Mouse (Mus musculus) kidney, adult 18-20 months (tissue): ENCODE data around the gene Rnf11.
"Not testable (repeated sequence)": the region's sequence is repeated elsewhere in the genome, so short reads cannot be mapped to it uniquely, and the experiment has no call there.

ENCODE experiments used
- DNase-seq: peaks from one replicate; pipeline ENCODE4 v3.0.0; 2021

Gene Rnf11

GRCm38 (mm10) chr4:109410681-109411376, 73.7 kb downstream of the Rnf11 start:
- DNase-seq: no peak

- no peak for DNase-seq
These were observed 76.6 kb downstream of the Rnf11 start for GRCm38 (mm10) chr4:109407701-109408485.

GRCm38 (mm10) chr4:109407176-109407520, 77.4 kb downstream of the Rnf11 start:
- DNase-seq: no peak

GRCm38 (mm10) chr4:109406486-109407175, 77.9 kb downstream of the Rnf11 start, which contains the start of gene Ttc39a:
Gene Ttc39a (plus strand): TSS chr4:109406623.
- DNase-seq: peak; percentile 47

GRCm38 (mm10) chr4:109406054-109406485, 78.5 kb downstream of the Rnf11 start:
- DNase-seq: peak; percentile 52

GRCm38 (mm10) chr4:109405415-109405814, 79.1 kb downstream of the Rnf11 start:
- DNase-seq: no peak

- DNase-seq: not testable (repeated sequence)
These were observed 79.6 kb downstream of the Rnf11 start for GRCm38 (mm10) chr4:109404908-109405307.

GRCm38 (mm10) chr4:109401176-109401689, 83.3 kb downstream of the Rnf11 start:
- no peak for DNase-seq
